Mouse (Mus musculus): Measurements from ENCODE around the gene Hs3st1. TPM values are rescaled to one million over a fixed set of nuclear protein-coding genes. Genes with fewer than 3 reads are reported as not detected.
A peak's percentile ranks its signal among the peaks of the same experiment; 100 is the strongest.

The Hs3st1 gene
- total and polyA plus RNA-seq, 3 experiments, result 0.81 to 2.8 (median 2.8) TPM

DNA sequence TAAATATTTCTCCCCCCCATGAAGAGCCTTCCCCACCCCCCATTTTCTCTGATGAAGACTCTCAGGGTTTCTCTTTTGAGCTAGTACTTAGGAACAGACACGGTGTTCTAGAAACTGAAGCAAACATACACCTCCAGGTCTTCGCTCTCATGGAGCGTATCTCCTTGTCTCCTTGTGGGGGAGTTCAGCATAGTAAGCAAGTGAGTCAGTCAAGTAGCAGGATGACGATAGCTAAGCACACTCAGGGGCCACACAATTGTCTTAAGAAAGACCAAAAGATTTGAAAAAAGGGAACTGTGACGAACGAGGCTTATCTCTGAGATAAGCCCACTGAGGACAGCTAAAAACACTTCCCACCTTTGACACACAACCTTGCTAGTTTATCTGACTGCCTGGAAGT lies 117.4 kb downstream of the Hs3st1 start:
- no peak overlapping the region for H3K4me3 ChIP-seq (replicated peaks in 1 of 3; ENCODE audit: low read depth in 2 of 3, low read length in 2 of 3, poor library complexity in 1 of 3)
- H3K79me2 ChIP-seq (replicated peaks; ENCODE audit: control insufficient read depth, extremely low read depth, insufficient read depth, poor library complexity, severe bottlenecking), result no peaks in the 10 kb centered on the region
- no peak overlapping the region for H3K27ac ChIP-seq (ENCODE audit: insufficient read depth, low read depth)
- in situ Hi-C loops (cut with MboI; ENCODE audit: low pct_ligation_motif_present, low pct_unique_long_range_greater_than_20kb, low sequenced_read_pairs), result loop anchor here (25.0 kb wide), 3 partner anchors 324 to 851 kb away; no protein-coding TSS in a partner anchor
- dilution Hi-C loops (cut with MboI; ENCODE audit: extremely low pct_ligation_motif_present, extremely low pct_unique_long_range_greater_than_20kb, low sequenced_read_pairs), result no loop called here
- no peaks in the 10 kb centered on the region for H3K9me3 ChIP-seq (replicated peaks; ENCODE audit: low read length)
- peaks cover 0 to 51% of the 10 kb centered on the region in 2 experiments; a peak in 2 of 4 replicates for H3K4me1 ChIP-seq (ENCODE audit: control insufficient read depth in 1 of 2, insufficient read depth in 2 of 2)
- no peaks in the 10 kb centered on the region for H3K36me3 ChIP-seq (replicated peaks in 1 of 2; ENCODE audit: control insufficient read depth in 1 of 2, insufficient read depth in 1 of 2, low read length in 1 of 2)
- no peak overlapping the region for H3K9ac ChIP-seq (ENCODE audit: insufficient read depth, low read depth)
- no peaks in the 10 kb centered on the region for H3K27me3 ChIP-seq (replicated peaks)
- H3K4me2 ChIP-seq (ENCODE audit: insufficient read depth, low read depth, poor library complexity, severe bottlenecking), result no peak overlapping the region
- DNase-seq (ENCODE audit: extremely low read depth), result peak; percentile 91
- TF ChIP-seq ETS1 (conservative IDR thresholded peaks at IDR 0.05; ENCODE audit: low read depth, low read length), result peak; percentile 83
- peak; percentile 55; the same call in 1 of the 2 replicates for TF ChIP-seq MEF2A (IDR thresholded peaks at IDR 0.05; ENCODE audit: borderline replicate concordance, low read depth, low read length)
- TF ChIP-seq CHD1 (IDR thresholded peaks at IDR 0.05; ENCODE audit: low read depth, low read length), result no peak
- no peak for TF ChIP-seq POLR2AphosphoS2 (IDR thresholded peaks at IDR 0.05; ENCODE audit: low read depth, low read length)
- no peak for TF ChIP-seq IRF4 (IDR thresholded peaks at IDR 0.05; ENCODE audit: low read depth, low read length)
- no peak for TF ChIP-seq SMC3 (IDR thresholded peaks at IDR 0.05; ENCODE audit: low read depth, low read length)
- TF ChIP-seq ZMIZ1 (IDR thresholded peaks at IDR 0.05; ENCODE audit: low read depth, low read length), result no peak
- TF ChIP-seq SIN3A (IDR thresholded peaks at IDR 0.05; ENCODE audit: low read length), result 0 out of 2 replicates have a peak, but pooled peaks have one; percentile 51
- no peak for TF ChIP-seq ZKSCAN1 (IDR thresholded peaks at IDR 0.05; ENCODE audit: borderline replicate concordance, low read depth, low read length)
- 0 out of 2 replicates have a peak, but pooled peaks have one; percentile 38 for TF ChIP-seq TCF12 (IDR thresholded peaks at IDR 0.05; ENCODE audit: low read depth, low read length)
- TF ChIP-seq JUND (conservative IDR thresholded peaks at IDR 0.05; ENCODE audit: low read depth, low read length), result 0 out of 2 replicates have a peak, but pooled peaks have one; percentile 38
- TF ChIP-seq BHLHE40 (IDR thresholded peaks at IDR 0.05; ENCODE audit: low read depth, low read length), result peak; percentile 62; the same call in 1 of the 2 replicates
- TF ChIP-seq NELFE (IDR thresholded peaks at IDR 0.05; ENCODE audit: low read depth, low read length), result no peak
- peak; percentile 75 for TF ChIP-seq EP300 (IDR thresholded peaks at IDR 0.05; ENCODE audit: low read length)
- TF ChIP-seq USF1 (IDR thresholded peaks at IDR 0.05; ENCODE audit: low read depth, low read length), result no peak

DNA sequence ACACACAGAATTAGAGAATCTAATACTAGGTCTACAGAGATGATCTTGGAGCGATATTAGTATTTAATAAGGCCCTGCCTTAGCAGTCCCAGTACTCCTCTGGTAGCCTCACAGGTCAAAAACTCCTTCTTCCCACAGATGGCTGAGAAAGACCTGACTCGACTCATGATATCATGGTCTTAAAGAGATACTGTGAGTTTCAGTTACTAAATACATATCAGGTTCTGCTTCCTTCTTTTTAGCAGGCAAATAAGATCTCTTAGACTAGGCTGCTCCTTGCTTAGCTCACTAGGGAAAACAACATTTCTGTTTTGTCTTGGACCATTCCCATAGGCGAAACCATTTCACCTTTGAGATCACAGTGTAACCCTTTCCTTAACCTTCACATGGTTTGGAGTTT lies 119.2 kb downstream of the Hs3st1 start:
- H3K36me3 ChIP-seq (replicated peaks in 1 of 2; ENCODE audit: control insufficient read depth in 1 of 2, insufficient read depth in 1 of 2, low read length in 1 of 2), result no peaks in the 10 kb centered on the region
- H3K27ac ChIP-seq (ENCODE audit: insufficient read depth, low read depth), result no peak overlapping the region
- H3K4me3 ChIP-seq (replicated peaks in 1 of 3; ENCODE audit: low read depth in 2 of 3, low read length in 2 of 3, poor library complexity in 1 of 3), result no peak overlapping the region
- in situ Hi-C loops (cut with MboI; ENCODE audit: low pct_ligation_motif_present, low pct_unique_long_range_greater_than_20kb, low sequenced_read_pairs) (loop anchor here (25.0 kb wide), 3 partner anchors 326 to 849 kb away; no protein-coding TSS in a partner anchor), dilution Hi-C loops (cut with MboI; ENCODE audit: extremely low pct_ligation_motif_present, extremely low pct_unique_long_range_greater_than_20kb, low sequenced_read_pairs) (no loop called here)
- no peak for DNase-seq (ENCODE audit: extremely low read depth)
- no peaks in the 10 kb centered on the region for H3K79me2 ChIP-seq (replicated peaks; ENCODE audit: control insufficient read depth, extremely low read depth, insufficient read depth, poor library complexity, severe bottlenecking)
- TF ChIP-seq MEF2A (IDR thresholded peaks at IDR 0.05; ENCODE audit: borderline replicate concordance, low read depth, low read length) (peak; percentile 19; the same call in 1 of the 2 replicates), ZMIZ1 (IDR thresholded peaks at IDR 0.05; ENCODE audit: low read depth, low read length) (no peak), ETS1 (conservative IDR thresholded peaks at IDR 0.05; ENCODE audit: low read depth, low read length) (peak; percentile 51; the same call in 1 of the 2 replicates), EP300 (IDR thresholded peaks at IDR 0.05; ENCODE audit: low read length) (peak; percentile 52), MAX (IDR thresholded peaks at IDR 0.05; ENCODE audit: low read length) (no peak)
- H3K9ac ChIP-seq (ENCODE audit: insufficient read depth, low read depth), result no peak overlapping the region
- peaks cover 0 to 64% of the 10 kb centered on the region in 2 experiments; a peak in 2 of 4 replicates for H3K4me1 ChIP-seq (ENCODE audit: control insufficient read depth in 1 of 2, insufficient read depth in 2 of 2)
- no peaks in the 10 kb centered on the region for H3K9me3 ChIP-seq (replicated peaks; ENCODE audit: low read length)
- H3K27me3 ChIP-seq (replicated peaks), result no peaks in the 10 kb centered on the region
- H3K4me2 ChIP-seq (ENCODE audit: insufficient read depth, low read depth, poor library complexity, severe bottlenecking), result no peak overlapping the region

All from CH12.LX (cell line).